Mouse (Mus musculus): ENCODE measurements around the gene Eif2b5.

GRCm38 (mm10) chr16:20536081-20536665 is 37.6 kb downstream of the Eif2b5 start:
- TF ChIP-seq CTCF (IDR thresholded peaks at IDR 0.05) (no peak), EP300 (IDR thresholded peaks at IDR 0.05) (no peak)

Measured in lung, postnatal 0 days (tissue).